Mouse (Mus musculus) left cerebral cortex, postnatal 10 days (tissue): ENCODE measurements at regions not wholly inside any gene's neighbourhood (a gene's known extent, or its start where the extent isn't known, plus 50 kb on each side); places are given as distances from the start of the nearest gene placed in this dataset.

ENCODE experiments used
- DNase-seq, 2 experiments: peaks; one replicate each; pipeline ENCODE4 v3.0.0; 2021 to 2022; ENCODE audit warnings: low spot score in 2 of 2, mixed read lengths in 1 of 2; ENCODE audit errors: extremely low spot score in 1 of 2
- intact Hi-C: fragments of 180-260 bp; cut with DNase I; formaldehyde crosslinking; loops from one replicate; pipeline ENCODE4 v1.15.1; 2025

DNA sequence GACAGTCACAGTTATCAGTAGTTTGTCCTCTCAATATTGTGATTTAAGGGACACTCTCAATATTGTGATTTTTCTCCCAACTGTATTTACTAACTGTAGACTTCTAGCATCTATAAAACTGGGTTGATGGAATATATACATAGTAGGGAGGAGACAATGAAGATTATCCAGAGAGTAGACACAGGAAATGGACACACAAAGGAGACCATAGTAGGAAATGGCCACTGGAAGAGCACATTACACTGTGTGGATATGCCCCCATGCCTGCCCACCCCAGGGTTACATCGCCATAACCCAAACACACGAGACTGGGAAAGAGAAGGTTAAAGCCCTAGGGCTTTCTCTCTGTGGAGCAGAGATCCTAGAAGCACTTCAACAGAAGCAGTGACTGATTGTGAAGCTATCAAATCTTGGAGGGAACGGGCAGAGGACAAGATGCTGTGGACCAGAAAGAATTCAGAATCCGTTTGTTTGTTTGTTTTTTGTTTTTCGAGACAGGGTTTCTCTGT lies 71.0 kb upstream of the Cpm start:
- DNase-seq, result no peak
- intact Hi-C loops, result no loop called here

- intact Hi-C loops, result no loop called here
Observed at GRCm38 (mm10) chr10:117557666-117558065, 71.6 kb upstream of the Cpm start.

DNA sequence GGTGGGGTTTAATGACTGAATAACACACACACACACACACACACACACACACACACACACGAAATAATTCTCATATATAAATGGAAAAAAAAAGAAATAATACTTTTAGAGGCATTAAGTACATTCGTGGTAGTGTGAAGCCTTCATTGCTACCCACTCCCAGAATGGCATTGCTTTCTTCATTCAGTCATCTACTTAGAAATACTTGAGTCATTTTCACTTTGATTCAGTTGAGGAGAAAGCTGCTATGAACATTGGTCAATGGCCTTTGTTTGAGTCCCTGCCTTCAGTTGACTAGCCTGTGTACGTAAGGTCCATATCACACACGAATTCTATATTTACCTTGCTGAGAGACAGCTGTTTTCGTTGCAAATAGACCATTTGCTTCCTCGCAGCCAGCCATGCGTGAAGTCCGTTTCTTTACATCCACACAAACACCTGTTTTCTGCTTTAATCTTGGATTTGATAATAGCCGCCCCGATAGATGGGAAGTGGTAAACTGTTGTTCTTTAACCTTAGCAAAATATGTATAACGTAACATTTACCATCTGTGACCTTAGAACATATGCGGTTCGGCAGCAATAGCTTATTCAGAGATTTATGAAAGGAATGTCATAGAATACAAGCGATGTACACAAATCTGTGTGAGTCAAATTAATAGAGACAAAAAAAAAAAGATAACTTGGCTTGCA lies 72.3 kb upstream of the Cpm start:
- intact Hi-C loops, result no loop called here
- no peak for DNase-seq

More at GRCm38 (mm10) chr10:117557666-117558065, 71.6 kb upstream of the Cpm start:
- no peak for DNase-seq

GRCm38 (mm10) chr10:117556027-117556789 lies 73.1 kb upstream of the Cpm start:
- intact Hi-C loops, result no loop called here
- no peak for DNase-seq

GRCm38 (mm10) chr10:117555542-117555941 lies 73.8 kb upstream of the Cpm start:
- no peak for DNase-seq
- intact Hi-C loops, result no loop called here

- DNase-seq, result no peak
- intact Hi-C loops, result no loop called here
Observed at GRCm38 (mm10) chr10:117555044-117555443, 74.3 kb upstream of the Cpm start.

- intact Hi-C loops, result no loop called here
- no peak for DNase-seq
Observed at GRCm38 (mm10) chr10:117554533-117554932, 74.8 kb upstream of the Cpm start.

- intact Hi-C loops, result no loop called here
- no peak for DNase-seq
Observed at GRCm38 (mm10) chr10:117553211-117554186, 75.8 kb upstream of the Cpm start.

DNA sequence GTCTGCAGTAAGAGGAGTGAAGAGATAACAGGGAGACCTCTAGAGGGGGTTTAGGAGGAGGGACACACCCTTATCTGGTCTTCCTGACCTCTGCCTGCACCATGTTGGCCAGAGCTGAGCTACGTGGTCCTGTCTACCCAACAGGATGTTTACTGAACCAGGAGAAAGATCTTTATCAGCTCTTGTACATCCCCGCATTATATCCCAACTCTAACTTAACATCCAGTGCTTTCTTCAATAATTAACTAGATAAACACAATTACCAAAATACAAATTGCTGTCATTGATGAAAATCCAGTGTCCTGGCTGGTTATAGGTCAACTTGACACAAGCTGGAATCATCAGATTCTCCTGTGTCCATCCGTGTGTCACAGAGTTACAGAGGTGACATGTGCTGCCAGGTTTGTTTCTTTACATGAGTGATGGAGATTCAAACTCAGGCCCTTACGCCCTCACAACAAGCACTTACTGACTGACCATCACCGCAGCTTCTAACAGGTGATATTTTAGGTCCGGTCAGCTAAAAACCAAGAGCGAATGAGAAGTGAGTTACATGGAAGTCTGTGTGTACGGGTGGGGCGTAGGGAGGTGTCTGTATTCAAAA lies 77.1 kb upstream of the Cpm start:
- DNase-seq, result no peak
- intact Hi-C loops, result no loop called here

- DNase-seq, result no peak
- intact Hi-C loops, result no loop called here
Observed at GRCm38 (mm10) chr10:117551234-117552048, 77.9 kb upstream of the Cpm start.

DNA sequence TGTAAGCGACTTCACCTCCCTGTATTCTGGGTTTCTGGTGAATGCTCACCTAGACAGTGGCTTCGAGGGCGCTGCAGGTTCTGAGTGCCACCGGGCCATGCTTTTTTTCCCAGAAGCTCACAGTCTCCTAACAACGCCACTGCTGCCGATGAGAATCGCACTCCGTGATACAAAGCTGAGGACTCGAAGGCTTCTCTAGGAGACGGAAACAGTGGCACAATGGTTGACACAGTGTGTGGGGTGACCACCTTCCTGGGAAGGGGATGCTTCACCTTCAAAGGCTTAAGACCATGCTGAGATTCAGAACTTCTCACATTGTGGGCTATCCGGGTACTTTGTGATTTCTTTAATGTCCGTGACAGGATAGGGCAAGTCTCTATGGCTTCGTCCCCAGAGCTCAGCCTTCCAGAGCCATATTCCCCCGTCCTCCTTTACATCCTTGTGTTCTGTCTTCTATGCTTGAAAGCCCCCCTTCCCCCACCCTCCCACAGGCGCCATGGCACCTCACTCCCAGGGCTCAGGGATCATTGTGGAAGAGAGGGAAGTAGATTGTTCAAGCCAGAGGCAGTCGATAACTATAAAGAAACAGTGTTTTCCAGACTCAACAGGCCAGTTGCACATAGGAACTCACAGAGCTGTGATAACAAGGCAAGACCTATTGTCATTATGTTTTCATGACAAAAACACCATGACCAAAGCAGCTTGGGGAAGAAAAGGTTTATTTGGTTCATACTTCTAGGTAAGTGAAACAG lies 79.3 kb upstream of the Cpm start:
- no peak for DNase-seq
- intact Hi-C loops, result no loop called here

- intact Hi-C loops, result no loop called here
Observed at GRCm38 (mm10) chr10:117549506-117549830, 79.8 kb upstream of the Cpm start.

GRCm38 (mm10) chr10:117548775-117549505 lies 80.4 kb upstream of the Cpm start:
- intact Hi-C loops, result no loop called here
- DNase-seq, result no peak

More at GRCm38 (mm10) chr10:117549506-117549830, 79.8 kb upstream of the Cpm start:
- no peak for DNase-seq

GRCm38 (mm10) chr10:117548262-117548661 lies 81.0 kb upstream of the Cpm start:
- no peak for DNase-seq
- intact Hi-C loops, result no loop called here

DNA sequence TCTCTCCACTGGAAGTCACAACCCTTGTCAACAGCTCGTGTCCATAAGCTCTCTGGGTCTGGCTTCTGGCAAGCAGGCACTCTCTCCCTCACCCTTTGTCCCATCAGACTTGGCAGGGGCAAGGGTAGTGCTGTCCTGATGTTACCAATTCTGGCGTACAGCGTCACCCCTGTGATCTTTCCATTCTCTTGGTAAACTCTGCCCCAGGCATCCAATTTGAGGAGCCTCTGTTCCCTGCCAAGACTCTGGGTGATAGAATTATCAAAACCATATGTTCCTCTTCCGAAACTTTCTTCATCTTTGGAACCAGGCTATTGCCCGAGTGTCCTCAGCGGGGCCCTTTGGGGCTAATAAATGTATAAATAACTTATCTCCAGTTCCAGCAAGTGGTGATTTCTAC lies 82.0 kb upstream of the Cpm start:
- no peak for DNase-seq
- intact Hi-C loops, result no loop called here

DNA sequence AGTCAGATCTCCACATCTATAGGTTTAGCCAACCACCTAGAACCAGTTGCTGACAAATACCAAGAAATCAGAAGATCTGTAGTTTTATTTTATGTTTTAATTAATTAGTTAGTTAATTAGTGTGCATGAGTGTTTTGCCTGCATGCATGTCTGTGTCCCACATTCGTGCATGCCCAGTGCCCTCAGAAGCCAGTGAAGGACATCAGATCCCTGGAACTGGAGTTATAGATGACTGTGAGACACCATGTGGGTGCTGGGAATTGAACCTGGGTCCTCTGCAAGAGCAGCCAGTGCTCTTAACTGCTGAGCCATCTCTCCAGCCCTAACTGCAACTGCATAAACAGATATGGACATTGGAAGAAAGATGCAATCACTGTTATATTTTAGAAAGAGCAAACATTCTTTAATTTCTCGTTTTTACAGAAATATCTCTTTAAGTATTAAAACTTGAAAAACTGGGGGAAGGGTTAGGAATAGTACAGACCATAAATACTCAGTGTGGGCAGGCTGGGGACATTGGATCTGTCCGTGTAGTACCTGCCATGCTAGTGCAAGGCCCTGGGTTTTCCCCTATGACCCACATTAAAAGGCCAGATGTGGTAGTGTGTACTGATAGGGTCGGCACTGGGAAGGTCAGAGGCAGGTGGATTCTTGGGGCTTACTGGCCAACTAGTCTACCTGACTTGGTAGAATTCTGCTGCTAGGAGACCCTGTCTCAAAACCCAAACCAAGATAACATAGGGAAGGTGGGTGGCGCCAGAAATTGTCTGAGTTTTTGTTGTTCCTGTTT lies 83.3 kb upstream of the Cpm start:
- DNase-seq, result no peak
- intact Hi-C loops, result no loop called here
